Mouse (Mus musculus) cerebellum, adult 18-20 months (tissue): ENCODE results near the gene Pde1b.
A peak's percentile ranks its signal among the peaks of the same experiment; 100 is the strongest.

Source experiments
- DNase-seq, 2 experiments: peaks; one replicate each; pipeline ENCODE4 v3.0.0; 2021

The Pde1b gene

GRCm38 (mm10) chr15:103502435-103503250 lies at the start of gene Pde1b:
Pde1b (plus strand) TSS chr15:103503034.
- DNase-seq, result peak; percentile 57 to 67

- no peak for DNase-seq
Observed at GRCm38 (mm10) chr15:103453551-103454218, 49.1 kb upstream of the Pde1b start, which contains the start of gene Nckap1l. Nckap1l (plus strand) TSS chr15:103453794.

- DNase-seq, result no peak
Observed at GRCm38 (mm10) chr15:103454449-103454848, 48.4 kb upstream of the Pde1b start.

- no peak for DNase-seq
Observed at GRCm38 (mm10) chr15:103462539-103463261, 40.1 kb upstream of the Pde1b start.

- DNase-seq, result no peak
Observed at GRCm38 (mm10) chr15:103471488-103472194, 31.2 kb upstream of the Pde1b start.

- no peak for DNase-seq
Observed at GRCm38 (mm10) chr15:103472265-103472664, 30.6 kb upstream of the Pde1b start.

GRCm38 (mm10) chr15:103473182-103473581 lies 29.7 kb upstream of the Pde1b start:
- no peak for DNase-seq

GRCm38 (mm10) chr15:103473769-103474168 lies 29.1 kb upstream of the Pde1b start:
- DNase-seq, result no peak

- no peak for DNase-seq
Observed at GRCm38 (mm10) chr15:103479080-103479606, 23.7 kb upstream of the Pde1b start.

GRCm38 (mm10) chr15:103480129-103480528 lies 22.7 kb upstream of the Pde1b start:
- DNase-seq, result no peak

GRCm38 (mm10) chr15:103482488-103482887 lies 20.3 kb upstream of the Pde1b start:
- no peak for DNase-seq

GRCm38 (mm10) chr15:103484490-103484889 lies 18.3 kb upstream of the Pde1b start:
- no peak for DNase-seq

- no peak for DNase-seq
Observed at GRCm38 (mm10) chr15:103485106-103485505, 17.7 kb upstream of the Pde1b start.

- DNase-seq, result no peak
Observed at GRCm38 (mm10) chr15:103486658-103487057, 16.2 kb upstream of the Pde1b start.

GRCm38 (mm10) chr15:103488336-103488735 lies 14.5 kb upstream of the Pde1b start:
- DNase-seq, result no peak

- no peak for DNase-seq
Observed at GRCm38 (mm10) chr15:103496204-103497140, 6.4 kb upstream of the Pde1b start.

GRCm38 (mm10) chr15:103498157-103498556 lies 4.7 kb upstream of the Pde1b start:
- DNase-seq, result no peak

- DNase-seq, result no peak
Observed at GRCm38 (mm10) chr15:103500723-103501122, 2.1 kb upstream of the Pde1b start.

- no peak for DNase-seq
Observed at GRCm38 (mm10) chr15:103501186-103501585, 1.6 kb upstream of the Pde1b start.

GRCm38 (mm10) chr15:103503251-103503600 lies 392 bp downstream of the Pde1b start:
- no peak for DNase-seq

GRCm38 (mm10) chr15:103503660-103504059 lies 826 bp downstream of the Pde1b start:
- peak; percentile 17 to 34 for DNase-seq
